Mouse (Mus musculus) B cell, adult 2 months (primary cell): ENCODE results near the gene Fgfr2.

Experiments used
- DNase-seq, 2 experiments: peaks; one replicate each; pipeline ENCODE4 v3.0.0; 2022

The Fgfr2 gene

DNA sequence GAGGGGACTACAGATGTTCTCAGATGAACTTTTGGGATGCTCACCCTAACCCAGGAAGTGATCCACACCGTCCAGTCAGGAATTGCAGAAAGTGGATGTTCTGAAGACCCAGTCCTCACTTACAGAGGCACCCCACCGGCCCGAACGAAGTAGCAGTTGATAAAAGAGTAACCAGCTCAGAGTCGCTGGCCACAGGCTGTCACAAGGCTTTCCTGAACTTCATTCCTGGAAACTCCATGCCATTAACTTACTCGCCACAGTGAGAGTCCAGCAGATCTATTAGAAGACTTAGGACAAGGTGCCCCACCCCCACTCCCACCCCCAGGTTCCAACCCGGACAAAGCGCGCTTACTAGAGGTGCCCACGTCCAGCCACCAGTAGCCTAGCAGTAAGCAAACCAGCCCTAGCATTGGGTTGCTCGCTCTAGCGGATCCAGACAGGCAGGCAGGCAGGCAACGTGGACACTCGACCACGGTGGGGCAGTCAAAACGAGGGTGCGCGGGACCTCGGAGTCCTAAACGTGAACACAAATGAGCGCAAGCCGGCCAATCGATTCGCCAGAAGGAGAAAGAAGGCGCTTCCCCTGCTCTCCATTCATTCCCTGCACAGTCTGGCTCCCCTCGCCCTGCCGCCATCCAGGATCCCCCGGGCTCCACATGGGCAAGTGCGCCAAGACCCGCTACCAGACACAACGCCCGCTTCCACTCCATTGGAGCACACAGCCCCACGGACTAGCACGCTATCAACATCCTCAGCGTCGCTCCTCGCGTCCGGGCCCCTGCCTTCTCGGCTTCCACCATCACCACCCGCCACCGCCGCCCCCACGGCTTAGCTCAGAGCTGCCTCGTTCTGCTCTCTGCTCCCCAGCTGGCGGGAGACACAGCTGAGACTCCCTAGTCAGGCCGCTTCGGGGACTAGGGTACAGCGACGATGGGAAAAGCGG lies 807.7 kb downstream of the Fgfr2 start:
- peak; percentile 76 to 77 for DNase-seq

GRCm38 (mm10) chr7:132312396-132312795 lies 810.8 kb downstream of the Fgfr2 start:
- DNase-seq: no peak

DNA sequence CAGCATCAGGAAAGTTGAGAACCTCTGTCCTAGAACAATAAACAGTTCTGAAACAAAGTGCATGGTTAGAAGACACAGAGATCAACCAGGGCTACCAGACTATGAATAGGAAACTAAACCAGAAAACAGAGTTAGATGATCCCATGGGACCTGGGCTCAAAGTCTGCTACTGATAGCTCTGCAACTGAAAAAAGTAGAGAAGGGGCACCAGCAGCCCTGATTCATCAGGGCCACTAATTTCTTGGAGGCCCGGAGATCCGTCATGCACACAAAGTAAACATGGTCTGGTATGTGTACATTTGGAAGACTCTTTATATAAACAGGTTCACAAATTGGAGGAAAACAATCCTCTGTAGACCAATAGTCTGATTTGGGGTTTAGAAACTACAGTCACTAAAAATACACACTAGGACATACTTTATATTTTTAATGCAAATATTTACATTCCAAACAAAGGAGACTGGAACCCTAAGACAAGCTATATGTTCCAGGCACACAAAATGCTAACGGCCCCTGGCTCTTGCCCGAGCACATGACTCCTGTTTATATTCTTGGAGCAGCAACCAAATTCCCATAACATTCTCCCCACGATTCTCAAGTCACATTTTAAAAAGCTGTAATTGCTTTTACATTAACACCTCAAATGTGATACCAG lies 814.5 kb downstream of the Fgfr2 start:
- DNase-seq: no peak

DNA sequence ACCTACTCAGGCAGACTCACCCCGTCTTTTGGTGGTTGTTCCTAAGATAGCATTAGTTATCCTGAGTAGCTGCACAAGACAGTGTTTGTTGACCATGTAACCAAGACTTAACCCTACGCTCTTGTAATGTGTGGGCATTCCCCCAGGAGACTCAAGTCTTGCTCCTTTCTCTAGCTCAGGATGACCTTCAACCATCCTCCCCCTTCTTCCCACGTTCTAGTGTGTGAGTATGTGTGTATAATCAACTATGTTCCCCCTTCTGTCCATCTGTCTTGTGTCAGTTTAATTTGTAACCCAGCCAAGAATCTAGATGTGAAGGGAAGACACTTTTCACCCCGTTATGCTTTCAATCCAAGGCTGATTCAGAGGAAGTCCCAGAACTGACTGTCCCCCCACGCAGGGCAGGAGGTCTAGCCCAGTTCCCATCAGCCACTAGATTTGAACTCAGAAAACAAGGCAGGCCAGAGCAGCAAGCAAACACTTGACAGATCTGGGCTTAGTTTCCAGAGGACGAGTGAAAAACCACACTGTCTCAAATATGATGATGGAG lies 815.4 kb downstream of the Fgfr2 start:
- DNase-seq: no peak

DNA sequence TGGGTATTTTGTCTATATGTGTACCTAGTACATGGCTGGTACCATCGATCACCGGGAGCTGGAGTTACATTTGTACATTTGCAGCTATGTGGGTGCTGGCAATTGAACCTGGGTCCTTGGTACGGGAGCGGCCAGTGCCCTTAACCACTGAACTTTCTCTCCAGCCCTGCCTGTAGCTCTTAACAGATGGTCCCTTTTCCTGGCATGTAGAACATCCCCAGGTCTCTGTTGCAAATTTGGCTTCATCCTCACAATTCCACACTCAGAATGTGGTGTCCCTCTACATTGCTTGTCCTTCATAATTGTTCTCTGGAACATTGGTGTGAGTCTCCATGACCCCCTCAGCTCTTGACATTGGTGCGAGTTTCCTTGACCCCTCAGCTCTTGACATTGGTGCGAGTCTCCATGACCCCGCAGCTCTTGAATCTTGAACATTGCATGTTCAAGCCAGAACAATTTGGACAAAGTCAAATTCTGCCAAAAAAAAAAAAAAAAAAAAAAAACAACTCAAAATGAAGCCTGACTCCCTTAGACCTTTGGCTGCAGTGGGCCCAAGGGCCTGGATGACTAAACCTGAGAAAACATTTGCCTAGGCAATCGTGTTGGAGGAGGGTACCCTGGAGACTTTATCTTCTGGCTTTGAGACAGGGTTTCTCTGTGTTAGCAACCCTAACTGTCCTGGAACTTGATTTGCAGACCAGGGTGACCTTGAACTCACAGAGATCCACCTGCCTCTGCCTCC lies 816.3 kb downstream of the Fgfr2 start:
- DNase-seq: no peak

DNA sequence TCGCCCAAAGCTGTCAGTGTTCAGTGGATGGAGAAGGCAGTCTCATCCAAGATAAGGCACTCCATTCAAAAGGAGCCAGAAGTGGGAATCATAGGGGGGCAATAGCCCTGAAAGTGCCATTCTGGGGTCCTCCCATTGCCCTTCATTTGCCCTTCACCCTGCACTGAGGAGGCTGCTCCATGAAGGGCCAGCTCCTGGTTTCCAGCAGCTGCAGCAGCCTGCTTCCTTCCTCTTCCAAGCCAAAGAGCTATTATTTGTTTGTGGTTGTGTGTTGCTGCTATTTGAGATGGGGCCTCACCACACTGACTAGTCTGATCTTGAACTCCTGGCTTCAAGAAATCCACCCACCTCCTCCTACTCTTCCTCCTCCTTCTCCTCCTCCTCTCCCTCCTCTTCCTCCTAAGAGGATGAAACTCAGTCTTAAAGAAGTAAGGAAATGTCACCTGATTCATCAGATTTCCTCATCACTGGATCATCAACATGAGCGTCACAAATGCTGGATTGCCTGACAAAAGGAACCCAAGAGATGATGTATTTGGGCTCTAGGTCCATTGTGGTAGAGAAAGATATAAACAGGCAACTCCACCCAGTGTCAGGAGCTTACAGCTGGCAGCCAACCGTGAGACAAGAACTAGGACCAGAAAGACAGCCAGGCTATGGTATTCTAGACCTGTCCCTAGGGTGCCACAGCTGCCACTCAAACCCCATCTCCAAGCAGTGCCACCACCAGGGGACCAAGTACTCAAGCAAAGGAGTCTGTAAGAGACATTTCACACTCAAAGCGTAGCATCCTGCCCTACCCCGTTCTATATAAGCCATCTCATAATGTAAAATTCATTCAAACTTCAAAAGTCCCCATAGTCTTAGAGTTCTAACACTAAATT lies 817.4 kb downstream of the Fgfr2 start:
- peak; percentile 73 to 79 for DNase-seq

DNA sequence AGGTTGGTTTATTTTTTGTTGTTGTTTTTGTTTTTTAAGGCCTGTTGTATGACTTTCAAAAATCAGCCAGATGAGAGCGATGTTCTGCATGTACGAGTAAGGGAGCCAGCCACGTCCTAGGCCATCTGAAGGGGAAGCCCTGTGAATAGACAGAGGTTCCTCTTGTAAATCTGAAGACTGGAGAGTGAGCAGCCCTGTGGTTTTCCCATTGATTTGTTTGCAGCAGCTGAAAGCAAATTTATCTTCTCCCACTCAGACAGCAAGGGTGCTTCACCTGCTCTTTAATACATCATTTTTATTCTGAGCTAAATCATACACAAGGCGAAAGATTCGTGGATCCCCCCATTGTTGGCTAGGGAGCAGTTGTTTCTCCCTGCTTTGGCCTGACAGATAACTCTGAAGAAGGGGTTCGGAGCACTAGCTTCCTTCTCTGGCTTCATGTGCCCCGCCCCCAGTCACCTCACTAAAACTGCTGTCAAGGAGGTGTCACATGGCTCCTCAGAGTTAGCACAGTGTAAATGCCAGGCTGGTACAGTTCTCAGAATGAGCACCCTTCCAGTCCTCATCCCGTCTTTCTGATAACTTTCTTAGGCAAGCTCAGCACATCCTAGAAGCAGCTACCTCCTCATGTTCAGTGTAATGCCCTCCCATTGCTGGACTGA lies 818.6 kb downstream of the Fgfr2 start:
- DNase-seq: peak; percentile 41 to 51

- peak in 1 of 2 experiments; percentile 29 for DNase-seq
These were observed 819.2 kb downstream of the Fgfr2 start for GRCm38 (mm10) chr7:132303988-132304387.

DNA sequence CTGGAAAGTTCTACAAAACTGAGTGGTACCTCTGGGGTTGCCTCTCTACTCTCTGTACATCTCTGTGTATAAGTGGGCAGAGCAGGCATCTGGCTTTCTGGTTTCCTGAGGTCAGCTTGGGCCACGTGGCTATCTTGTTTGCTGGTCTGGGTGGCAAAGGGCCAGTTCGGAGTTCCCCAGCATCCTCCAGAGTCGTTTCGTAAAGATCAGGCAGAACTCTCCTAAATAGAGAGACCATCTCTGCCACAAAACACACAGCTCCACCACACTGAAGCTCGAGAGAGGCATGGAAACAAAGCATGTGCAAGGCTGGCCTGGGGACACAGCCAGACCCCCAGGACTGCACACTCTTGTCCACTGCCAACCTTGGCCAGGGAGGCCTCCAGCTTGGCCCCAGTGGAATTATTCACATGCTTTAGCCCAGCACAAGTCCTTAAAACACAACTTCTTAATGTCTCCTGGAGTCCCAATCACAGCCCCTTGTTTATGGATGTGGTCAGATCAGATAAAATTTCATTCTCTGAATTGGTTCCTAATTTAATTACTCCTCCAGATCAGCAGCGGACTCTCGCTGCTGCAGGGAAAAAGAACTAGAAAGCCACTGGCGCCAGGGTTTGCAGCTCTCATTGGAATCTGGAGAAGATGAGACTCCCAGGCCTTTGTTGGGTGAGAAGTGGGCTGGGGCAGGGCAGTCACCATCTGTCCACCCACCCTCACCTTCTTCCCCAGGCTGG lies 820.5 kb downstream of the Fgfr2 start:
- no peak for DNase-seq

DNA sequence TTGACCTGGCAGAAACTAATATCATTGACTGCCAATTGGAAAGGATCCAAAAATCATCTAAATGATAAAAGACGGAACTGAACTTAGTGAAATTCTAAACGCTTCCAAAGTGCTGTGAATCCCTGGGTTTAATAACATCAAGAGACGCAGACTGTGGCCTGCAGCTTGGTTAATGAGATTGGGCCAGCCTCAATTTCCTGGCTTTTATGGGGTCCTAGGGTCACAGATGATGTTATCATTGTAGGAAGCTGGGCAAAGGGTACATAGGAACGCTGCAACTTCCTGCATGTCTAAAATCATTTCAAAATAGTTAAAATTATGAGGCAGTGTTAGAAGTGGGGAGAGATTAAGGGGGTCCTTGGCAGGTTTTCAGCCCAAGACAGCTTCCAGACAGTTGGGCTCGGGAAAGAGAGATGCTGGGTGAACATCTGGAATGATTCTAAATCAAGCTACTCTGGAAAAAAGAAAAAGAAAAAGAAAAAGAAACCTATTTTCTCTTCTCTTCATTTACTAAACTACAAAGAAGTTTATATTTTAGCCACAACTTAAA lies 823.4 kb downstream of the Fgfr2 start:
- no peak for DNase-seq

- DNase-seq: no peak
These were observed 824.6 kb downstream of the Fgfr2 start for GRCm38 (mm10) chr7:132298412-132298990.

DNA sequence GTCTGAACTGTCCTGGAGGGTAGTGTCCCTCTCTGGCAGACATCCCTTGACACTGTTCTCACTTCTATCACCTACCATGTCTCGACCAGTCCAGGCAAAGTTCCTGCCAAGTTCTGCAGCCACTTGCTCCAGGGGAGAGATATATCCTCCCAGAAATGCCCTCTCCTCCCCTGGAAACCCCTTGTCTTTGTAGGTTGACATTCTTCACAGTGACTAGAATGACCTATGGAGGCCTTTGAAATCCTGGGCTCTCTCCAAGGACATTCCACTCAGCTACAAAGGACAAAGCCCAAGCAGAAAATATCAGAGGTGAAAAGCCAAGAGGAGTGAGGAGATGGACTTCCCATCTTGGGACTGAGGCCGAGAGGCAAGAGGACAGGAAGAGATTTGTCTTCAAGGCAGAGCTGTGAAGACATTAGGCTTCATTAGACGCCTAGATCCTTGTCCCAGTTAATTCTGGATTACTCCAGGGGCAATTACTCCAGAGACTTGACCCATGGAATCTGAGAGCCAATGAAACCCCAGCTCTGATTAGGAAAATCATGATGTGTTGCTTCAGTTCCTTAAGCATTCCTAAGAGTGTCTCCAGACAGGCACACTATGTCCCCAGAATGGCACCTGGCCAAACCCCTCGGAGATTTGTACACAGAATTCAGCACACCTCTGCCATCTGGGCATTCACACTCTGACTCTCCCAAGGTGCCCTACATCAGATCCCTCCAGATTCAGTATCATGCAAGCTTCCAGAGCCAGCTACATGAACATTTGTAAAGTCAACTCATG lies 826.3 kb downstream of the Fgfr2 start:
- DNase-seq: no peak

DNA sequence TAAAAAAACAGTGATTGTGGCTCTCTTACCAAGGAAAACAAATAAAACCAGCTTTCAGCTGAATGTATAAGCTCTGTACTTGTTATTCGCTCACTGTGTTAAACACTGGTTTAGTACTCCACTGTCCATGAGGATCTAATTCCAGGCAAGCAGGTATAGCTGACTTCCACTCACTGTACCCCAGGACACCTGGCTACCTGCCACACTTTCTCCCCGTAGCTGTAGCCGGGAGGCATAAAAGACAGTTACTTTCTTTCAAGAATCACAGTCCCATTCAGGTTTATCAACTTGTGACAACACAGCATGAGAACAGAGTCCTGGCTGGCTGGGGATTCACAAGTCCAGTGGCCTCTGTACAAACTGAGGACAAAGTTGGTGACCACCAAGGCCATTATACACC lies 827.0 kb downstream of the Fgfr2 start:
- DNase-seq: no peak

GRCm38 (mm10) chr7:132287340-132287664 lies 835.8 kb downstream of the Fgfr2 start:
- DNase-seq: no peak

DNA sequence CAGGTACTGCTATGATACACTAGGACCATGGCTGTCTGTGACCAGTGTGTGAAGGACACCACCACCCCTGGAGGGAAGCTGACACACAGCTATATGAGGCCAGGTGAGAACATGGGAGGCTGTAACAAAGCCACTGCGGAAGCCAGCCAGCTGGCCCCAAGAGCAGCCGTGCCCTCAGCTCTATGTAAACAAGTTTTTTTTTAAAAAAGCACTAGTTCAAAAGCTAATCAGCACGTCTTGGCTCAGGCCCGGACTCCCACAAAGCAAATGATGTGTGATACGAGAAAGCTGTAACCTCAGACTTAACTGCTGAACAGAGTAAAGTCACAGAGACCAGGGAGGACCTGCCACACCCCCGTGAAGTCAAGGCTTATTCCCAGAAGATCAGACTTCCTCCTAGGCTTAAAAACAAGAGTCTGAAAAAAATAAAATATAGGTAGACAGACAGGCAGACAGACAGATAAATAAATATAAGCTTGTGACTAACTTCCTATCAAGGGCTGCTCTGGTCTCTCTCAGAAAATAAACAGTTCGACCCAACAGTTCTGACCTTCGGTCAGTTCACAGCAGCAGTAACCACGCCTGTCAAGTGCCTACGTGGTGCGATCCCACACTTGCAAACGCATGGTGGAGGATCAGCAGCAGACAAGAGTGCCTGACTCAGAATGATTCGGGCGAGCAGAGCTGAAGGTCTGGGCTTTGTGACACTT lies 836.4 kb downstream of the Fgfr2 start:
- DNase-seq: no peak

- no peak for DNase-seq
These were observed 838.4 kb downstream of the Fgfr2 start for GRCm38 (mm10) chr7:132284795-132285194.

DNA sequence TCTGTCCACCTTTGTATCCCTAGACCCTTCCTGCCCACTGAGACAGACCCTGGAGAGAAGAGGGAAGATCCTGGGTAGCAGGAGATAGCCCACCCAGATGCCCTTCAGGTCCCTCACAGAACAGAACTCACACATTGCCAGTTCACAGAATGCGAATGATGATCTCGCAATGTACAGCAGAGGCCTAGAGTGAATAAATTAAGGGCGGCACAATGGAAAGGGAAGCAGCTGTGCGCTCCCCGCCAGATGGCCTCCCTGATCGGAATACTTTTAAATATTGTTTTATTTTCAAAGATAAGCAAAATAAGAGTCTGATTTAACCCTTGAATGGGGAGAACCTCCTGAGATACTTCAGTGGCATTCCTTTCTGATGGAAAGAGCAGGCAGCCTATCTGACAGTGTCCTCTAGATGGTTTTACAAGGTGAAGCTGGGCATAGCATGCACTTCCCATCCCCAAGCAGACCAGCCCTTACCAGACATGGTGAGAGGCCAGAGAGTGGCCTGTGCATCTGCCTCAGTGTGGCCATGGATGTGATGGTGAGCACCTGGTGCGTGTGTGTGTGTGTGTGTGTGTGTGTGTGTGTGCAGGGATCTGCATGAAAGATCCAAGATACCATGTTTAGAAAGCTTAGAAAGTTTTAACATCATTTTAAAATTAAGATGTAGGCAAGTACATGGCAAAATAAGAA lies 839.0 kb downstream of the Fgfr2 start:
- no peak for DNase-seq

DNA sequence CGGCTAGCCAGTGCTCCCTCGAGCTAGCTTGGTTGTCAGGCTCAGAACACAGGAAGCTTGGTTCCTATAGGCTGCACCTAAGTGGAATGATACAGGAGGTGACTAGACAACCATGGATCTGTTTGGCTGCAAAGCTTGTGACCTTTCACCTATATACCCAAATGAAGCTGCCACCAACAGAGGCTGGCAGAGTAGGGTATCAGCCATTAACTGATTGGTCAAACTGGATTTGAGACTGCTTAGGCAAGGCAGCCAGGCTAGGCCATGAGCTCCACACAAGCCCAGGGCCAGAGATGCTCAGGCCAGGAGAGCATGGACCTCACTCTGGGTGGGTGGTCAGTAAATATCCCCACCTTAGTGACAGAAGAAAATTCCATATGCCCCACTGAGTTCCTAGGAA lies 840.6 kb downstream of the Fgfr2 start:
- no peak for DNase-seq
